Mouse (Mus musculus): ENCODE measurements around the gene Ttll1.

- no peak for TF ChIP-seq POLR2A (IDR thresholded peaks at IDR 0.05; ENCODE audit: insufficient read depth, low read depth, low read length)
- TF ChIP-seq CTCF (IDR thresholded peaks at IDR 0.05; ENCODE audit: insufficient read depth, low read depth, low read length) = no peak
These were observed 39.4 kb upstream of the Ttll1 start for GRCm38 (mm10) chr15:83550137-83550536.

Measured in olfactory bulb, adult 2 months (tissue).